Mouse (Mus musculus) CH12.LX (cell line): ENCODE measurements around the gene Cdk5rap2. TPM values are rescaled to one million over a fixed set of nuclear protein-coding genes. Genes with fewer than 3 reads are reported as not detected.

Experiments
- DNase-seq: peaks from one replicate; pipeline ENCODE4 v3.0.0-alpha.2; 2013; ENCODE audit errors: extremely low read depth
- H3K27ac ChIP-seq: 2 replicates; pipeline ENCODE4 v1.5.1; 2012; ENCODE audit warnings: low read depth, mild to moderate bottlenecking, control low read depth, moderate library complexity; ENCODE audit not compliant: insufficient read depth
- H3K27me3 ChIP-seq: replicated peaks from 2 replicates; pipeline ENCODE3; 2012; ENCODE audit warnings: inconsistent platforms
- H3K36me3 ChIP-seq, 2 experiments: replicated peaks in 1 of 2; 2 replicates each; pipeline versions ENCODE3 to v1.6.1; 2012; ENCODE audit warnings: inconsistent platforms in 1 of 2, low read length in 1 of 2, mild to moderate bottlenecking in 1 of 2, mixed read lengths in 1 of 2, moderate library complexity in 1 of 2; ENCODE audit not compliant: control insufficient read depth in 1 of 2, insufficient read depth in 1 of 2
- H3K4me1 ChIP-seq, 2 experiments: 2 replicates each; pipeline ENCODE4 v1.6.1; 2012; ENCODE audit warnings: inconsistent platforms in 1 of 2, moderate library complexity in 1 of 2; ENCODE audit not compliant: insufficient read depth in 2 of 2, control insufficient read depth in 1 of 2
- H3K4me2 ChIP-seq: 2 replicates; pipeline ENCODE4 v1.6.1; 2012; ENCODE audit warnings: low read depth, mild to moderate bottlenecking, control low read depth; ENCODE audit not compliant: poor library complexity, insufficient read depth, severe bottlenecking
- H3K4me3 ChIP-seq, 3 experiments: fragments of 150-350 bp in 1 of 3; sonication (generic) in 1 of 3; replicated peaks in 1 of 3; 2 replicates each; pipeline versions ENCODE3 to v1.5.1; 2011 to 2012; ENCODE audit warnings: low read depth in 2 of 3, low read length in 2 of 3, mild to moderate bottlenecking in 2 of 3, moderate library complexity in 2 of 3, control low read depth in 1 of 3, improper control_type of control experiment in 1 of 3, inconsistent platforms in 1 of 3, mixed read lengths in 1 of 3; ENCODE audit not compliant: poor library complexity in 1 of 3
- H3K79me2 ChIP-seq: replicated peaks from 2 replicates; pipeline ENCODE4 v1.6.1; 2012; ENCODE audit warnings: mild to moderate bottlenecking, moderate library complexity; ENCODE audit not compliant: control insufficient read depth, poor library complexity, insufficient read depth, severe bottlenecking; ENCODE audit errors: extremely low read depth
- H3K9ac ChIP-seq: 2 replicates; pipeline ENCODE4 v1.6.1; 2012; ENCODE audit warnings: low read depth, mild to moderate bottlenecking, control low read depth, moderate library complexity; ENCODE audit not compliant: insufficient read depth
- H3K9me3 ChIP-seq: replicated peaks from 2 replicates; pipeline ENCODE3; 2012; ENCODE audit warnings: low read length, inconsistent platforms, mixed read lengths
- BHLHE40 ChIP-seq: IDR thresholded peaks from 2 replicates; pipeline ENCODE4 v1.6.1; 2011; ENCODE audit warnings: mild to moderate bottlenecking, low read depth, low read length, improper control_type of control experiment
- CHD1 ChIP-seq: IDR thresholded peaks from 2 replicates; pipeline ENCODE4 v1.6.1; 2012; ENCODE audit warnings: low read depth, low read length, improper control_type of control experiment, inconsistent platforms
- CHD2 ChIP-seq: IDR thresholded peaks from 2 replicates; pipeline ENCODE4 v1.6.1; 2011; ENCODE audit warnings: low read length, improper control_type of control experiment
- CTCF ChIP-seq, 2 experiments: IDR thresholded peaks in 1 of 2; conservative IDR thresholded peaks in 1 of 2; 2 replicates each; pipeline ENCODE4 v1.5.1; 2011 to 2012; ENCODE audit warnings: low read depth in 2 of 2, low read length in 2 of 2, improper control_type of control experiment in 1 of 2, inconsistent platforms in 1 of 2, mild to moderate bottlenecking in 1 of 2, moderate library complexity in 1 of 2
- ELF1 ChIP-seq: IDR thresholded peaks from 2 replicates; pipeline ENCODE4 v1.6.1; 2014; ENCODE audit warnings: low read depth, mild to moderate bottlenecking, inconsistent platforms, low read length, improper control_type of control experiment
- EP300 ChIP-seq: IDR thresholded peaks from 2 replicates; pipeline ENCODE4 v1.6.1; 2011; ENCODE audit warnings: low read length, improper control_type of control experiment
- ETS1 ChIP-seq: conservative IDR thresholded peaks from 2 replicates; pipeline ENCODE4 v1.6.1; 2012; ENCODE audit warnings: low read depth, mild to moderate bottlenecking, inconsistent platforms, low read length, improper control_type of control experiment, moderate library complexity
- GABPA ChIP-seq: IDR thresholded peaks from 2 replicates; pipeline ENCODE4 v1.6.1; 2012; ENCODE audit warnings: low read depth, low read length, improper control_type of control experiment, inconsistent platforms; ENCODE audit not compliant: insufficient replicate concordance
- HCFC1 ChIP-seq: IDR thresholded peaks from 2 replicates; pipeline ENCODE4 v1.6.1; 2012; ENCODE audit warnings: low read depth, mild to moderate bottlenecking, inconsistent platforms, low read length, improper control_type of control experiment
- IRF4 ChIP-seq: IDR thresholded peaks from 2 replicates; pipeline ENCODE4 v1.6.1; 2014; ENCODE audit warnings: low read depth, mild to moderate bottlenecking, inconsistent platforms, low read length, improper control_type of control experiment
- JUN ChIP-seq: IDR thresholded peaks from 2 replicates; pipeline ENCODE4 v1.6.1; 2011; ENCODE audit warnings: low read depth, mild to moderate bottlenecking, low read length, improper control_type of control experiment, moderate library complexity; ENCODE audit not compliant: insufficient read depth
- JUND ChIP-seq: conservative IDR thresholded peaks from 2 replicates; pipeline ENCODE4 v1.6.1; 2011; ENCODE audit warnings: low read depth, low read length, improper control_type of control experiment
- MAFK ChIP-seq: IDR thresholded peaks from 2 replicates; pipeline ENCODE4 v1.6.1; 2011; ENCODE audit warnings: low read length, improper control_type of control experiment; ENCODE audit not compliant: insufficient replicate concordance
- MAX ChIP-seq: IDR thresholded peaks from 2 replicates; pipeline ENCODE4 v1.6.1; 2011; ENCODE audit warnings: low read length, improper control_type of control experiment
- MAZ ChIP-seq: IDR thresholded peaks from 2 replicates; pipeline ENCODE4 v1.6.1; 2012; ENCODE audit warnings: low read depth, mild to moderate bottlenecking, inconsistent platforms, low read length, improper control_type of control experiment, moderate library complexity
- MXI1 ChIP-seq: IDR thresholded peaks from 2 replicates; pipeline ENCODE4 v1.6.1; 2011; ENCODE audit warnings: mild to moderate bottlenecking, low read depth, low read length, improper control_type of control experiment
- MYC ChIP-seq: IDR thresholded peaks from 2 replicates; pipeline ENCODE4 v1.6.1; 2011; ENCODE audit warnings: low read depth, mild to moderate bottlenecking, improper control_type of control experiment, low read length
- NELFE ChIP-seq: IDR thresholded peaks from 2 replicates; pipeline ENCODE4 v1.6.1; 2011; ENCODE audit warnings: low read depth, low read length, improper control_type of control experiment
- NRF1 ChIP-seq: IDR thresholded peaks from 2 replicates; pipeline ENCODE4 v1.6.1; 2014; ENCODE audit warnings: low read depth, mild to moderate bottlenecking, inconsistent platforms, low read length, improper control_type of control experiment, moderate library complexity
- PAX5 ChIP-seq: IDR thresholded peaks from 2 replicates; pipeline ENCODE4 v1.6.1; 2012; ENCODE audit warnings: low read length, inconsistent platforms, mixed read lengths
- POLR2A ChIP-seq: IDR thresholded peaks from 2 replicates; pipeline ENCODE4 v1.6.1; 2011; ENCODE audit warnings: low read depth, mild to moderate bottlenecking, improper control_type of control experiment, low read length
- SIN3A ChIP-seq: IDR thresholded peaks from 2 replicates; pipeline ENCODE4 v1.6.1; 2012; ENCODE audit warnings: low read length, improper control_type of control experiment, inconsistent platforms
- SMC3 ChIP-seq: IDR thresholded peaks from 2 replicates; pipeline ENCODE4 v1.6.1; 2011; ENCODE audit warnings: low read depth, low read length, improper control_type of control experiment
- TBP ChIP-seq: conservative IDR thresholded peaks from 2 replicates; pipeline ENCODE4 v1.6.1; 2011; ENCODE audit warnings: low read depth, low read length, improper control_type of control experiment
- TCF12 ChIP-seq: IDR thresholded peaks from 2 replicates; pipeline ENCODE4 v1.6.1; 2014; ENCODE audit warnings: low read depth, mild to moderate bottlenecking, inconsistent platforms, low read length, improper control_type of control experiment
- UBTF ChIP-seq: IDR thresholded peaks from 2 replicates; pipeline ENCODE4 v1.6.1; 2012; ENCODE audit warnings: low read depth, mild to moderate bottlenecking, inconsistent platforms, low read length, improper control_type of control experiment, moderate library complexity
- USF2 ChIP-seq: conservative IDR thresholded peaks from 2 replicates; pipeline ENCODE4 v1.6.1; 2011; ENCODE audit warnings: low read depth, low read length, improper control_type of control experiment
- ZC3H11A ChIP-seq: IDR thresholded peaks from 2 replicates; pipeline ENCODE4 v1.6.1; 2012; ENCODE audit warnings: low read depth, mild to moderate bottlenecking, inconsistent platforms, low read length, improper control_type of control experiment
- ZKSCAN1 ChIP-seq: IDR thresholded peaks from 2 replicates; pipeline ENCODE4 v1.6.1; 2012; ENCODE audit warnings: low read depth, inconsistent platforms, low read length, improper control_type of control experiment, borderline replicate concordance
- ZMIZ1 ChIP-seq: IDR thresholded peaks from 2 replicates; pipeline ENCODE4 v1.6.1; 2012; ENCODE audit warnings: low read depth, mild to moderate bottlenecking, inconsistent platforms, low read length, improper control_type of control experiment
- dilution Hi-C: fragments of 300-500 bp; cut with MboI; formaldehyde crosslinking; loops from 2 replicates; pipeline ENCODE4 v1.14.3; 2020; ENCODE audit warnings: low sequenced_read_pairs; ENCODE audit not compliant: extremely low pct_unique_long_range_greater_than_20kb, extremely low pct_ligation_motif_present
- in situ Hi-C: fragments of 300-500 bp; cut with MboI; formaldehyde crosslinking; loops from 3 replicates; pipeline ENCODE4 v1.14.3; 2019; ENCODE audit warnings: low sequenced_read_pairs, low pct_ligation_motif_present, low pct_unique_long_range_greater_than_20kb, mixed read lengths
- polyA plus RNA-seq: library from polyadenylated mRNA; unstranded; fragments of >175 nt; gene quantifications from 2 replicates; pipeline ENCODE4 v1.2.1, GENCODE M21; 2012; ENCODE audit warnings: low read depth; ENCODE audit not compliant: insufficient read length
- total RNA-seq, 2 experiments: library from RNA; depleted of rRNA; stranded (reverse); fragments of 300-350 nt in 1 of 2; fragments of >200 nt in 1 of 2; gene quantifications; 2 replicates each; pipeline ENCODE4 v1.2.3; 2012 to 2014

Cdk5rap2 gene
- total and polyA plus RNA-seq, 3 experiments = 12.1 to 26.3 (median 15.9) TPM

- dilution Hi-C loops = no loop called here
- TF ChIP-seq JUN (no peak), UBTF (no peak), NELFE (no peak), MAFK (no peak), POLR2A (no peak), CHD2 (no peak), TBP (no peak), GABPA (no peak), ZC3H11A (no peak), MAZ (no peak), CHD1 (no peak), ETS1 (no peak), SIN3A (no peak), CTCF (conservative IDR thresholded peaks at IDR 0.05 in 1 of 2, IDR thresholded peaks at IDR 0.05 in 1 of 2; ENCODE audit: low read depth in 2 of 2, low read length in 2 of 2) (no peak), HCFC1 (no peak), IRF4 (no peak), ZMIZ1 (no peak), ELF1 (no peak)
- TF ChIP-seq, all 38 proteins: peak for 0
Observed at GRCm38 (mm10) chr4:70229874-70230273, 180.4 kb downstream of the Cdk5rap2 start.

GRCm38 (mm10) chr4:70228350-70228749 lies 181.9 kb downstream of the Cdk5rap2 start:
- in situ Hi-C loops = no loop called here

More at GRCm38 (mm10) chr4:70229874-70230273, 180.4 kb downstream of the Cdk5rap2 start:
- H3K4me2 ChIP-seq = no peak overlapping the region
- H3K4me1 ChIP-seq = peaks cover 0 to 2% of the 10 kb centered on the region in 2 experiments; a peak in 1 of 4 replicates
- DNase-seq = no peak
- H3K36me3 ChIP-seq = peaks cover 49 to 85% of the 10 kb centered on the region in 2 experiments
- no peaks in the 10 kb centered on the region for H3K79me2 ChIP-seq
- in situ Hi-C loops = no loop called here
- no peak overlapping the region for H3K27ac ChIP-seq
- no peak overlapping the region for H3K4me3 ChIP-seq
- H3K9ac ChIP-seq = no peak overlapping the region
- no peaks in the 10 kb centered on the region for H3K9me3 ChIP-seq
- no peaks in the 10 kb centered on the region for H3K27me3 ChIP-seq

More at GRCm38 (mm10) chr4:70228350-70228749, 181.9 kb downstream of the Cdk5rap2 start:
- H3K9ac ChIP-seq = no peak overlapping the region
- no peak overlapping the region for H3K27ac ChIP-seq
- dilution Hi-C loops = no loop called here
- no peak overlapping the region for H3K4me3 ChIP-seq
- no peaks in the 10 kb centered on the region for H3K79me2 ChIP-seq
- H3K9me3 ChIP-seq = no peaks in the 10 kb centered on the region
- DNase-seq = no peak
- H3K4me1 ChIP-seq = peaks cover 0 to 2% of the 10 kb centered on the region in 2 experiments; a peak in 1 of 4 replicates
- peaks cover 49 to 85% of the 10 kb centered on the region in 2 experiments for H3K36me3 ChIP-seq
- H3K4me2 ChIP-seq = no peak overlapping the region
- H3K27me3 ChIP-seq = no peaks in the 10 kb centered on the region
- no peak for TF ChIP-seq EP300
- no peak for TF ChIP-seq PAX5
- TF ChIP-seq CTCF (conservative IDR thresholded peaks at IDR 0.05 in 1 of 2, IDR thresholded peaks at IDR 0.05 in 1 of 2; ENCODE audit: low read depth in 2 of 2, low read length in 2 of 2) = no peak
- no peak for TF ChIP-seq POLR2A
- TF ChIP-seq SMC3 = no peak
- no peak for TF ChIP-seq ZC3H11A
- no peak for TF ChIP-seq ZKSCAN1
- no peak for TF ChIP-seq NRF1
- TF ChIP-seq BHLHE40 = no peak
- TF ChIP-seq UBTF = no peak
- TF ChIP-seq JUN = no peak
- TF ChIP-seq MAZ = no peak
- no peak for TF ChIP-seq CHD2
- no peak for TF ChIP-seq JUND
- no peak for TF ChIP-seq USF2
- no peak for TF ChIP-seq MAX
- no peak for TF ChIP-seq TCF12
- no peak for TF ChIP-seq MXI1
- TF ChIP-seq ZMIZ1 = no peak
- no peak for TF ChIP-seq MYC
